Mouse (Mus musculus) kidney, postnatal 36 days (tissue): ENCODE measurements around the gene Ngf.

ENCODE experiments used
- DNase-seq, 2 experiments: peaks; one replicate each; pipeline ENCODE4 v3.0.0; 2021 to 2022; ENCODE audit warnings: mixed read lengths in 2 of 2

Gene Ngf

DNA sequence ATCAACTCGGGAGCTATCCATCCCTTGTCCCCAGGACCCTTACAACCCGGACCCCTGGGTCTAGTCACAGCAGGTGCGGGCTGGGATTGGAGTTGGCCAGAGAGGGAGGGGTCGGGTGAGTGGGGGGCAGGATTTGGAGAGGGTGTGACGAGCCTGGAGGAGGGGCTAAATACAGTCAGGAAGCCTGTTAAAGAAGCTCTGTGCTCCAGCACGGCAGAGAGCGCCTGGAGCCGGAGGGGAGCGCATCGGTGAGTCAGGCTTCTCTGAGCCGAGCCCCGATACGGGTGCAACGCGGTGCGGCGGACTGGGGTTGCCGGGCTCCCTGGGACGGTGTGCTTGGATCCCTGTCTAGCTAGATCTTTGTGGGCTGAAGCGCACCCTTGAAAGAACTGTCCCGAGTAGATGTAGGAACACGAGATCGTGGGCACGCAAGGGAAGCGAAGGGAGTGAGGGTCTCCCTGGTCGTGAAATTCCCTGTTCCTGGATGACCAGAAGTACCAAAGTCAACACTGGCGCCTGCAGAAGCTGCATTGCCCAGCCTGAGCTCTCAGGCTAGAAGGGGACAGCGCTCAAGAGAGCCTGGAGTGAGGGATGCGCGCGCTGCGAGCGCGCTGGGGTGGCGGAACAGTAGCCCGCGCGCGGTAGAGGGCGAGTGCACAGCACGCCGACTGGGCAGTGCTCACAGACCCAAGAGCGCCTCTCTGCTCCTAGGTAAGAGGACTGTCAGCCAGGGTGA lies at the start of gene Ngf:
Gene Ngf (plus strand): TSS at position 207 of the 736 bp plus-strand sequence.
- peak; percentile 28 to 43 for DNase-seq

DNA sequence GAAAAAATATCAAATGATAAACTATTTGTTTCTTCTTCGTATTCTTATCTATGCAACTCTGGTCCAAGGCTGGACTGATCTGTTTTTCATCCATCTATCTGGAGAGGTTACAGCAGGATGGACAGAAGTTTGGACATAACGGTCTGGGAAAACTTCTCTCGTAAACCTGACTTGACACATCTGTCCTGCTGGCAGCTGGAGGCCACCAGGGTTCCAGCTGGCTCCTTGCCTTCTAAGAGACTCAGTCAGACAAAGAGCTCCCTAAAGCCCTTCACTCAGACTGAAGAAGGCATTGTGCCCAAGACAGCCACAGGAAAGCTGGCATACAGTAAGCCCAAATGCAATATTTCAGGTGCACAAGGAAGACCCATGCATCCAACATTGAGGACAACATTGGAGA lies 24.2 kb upstream of the Ngf start:
- DNase-seq, result peak; percentile 50 to 62

DNA sequence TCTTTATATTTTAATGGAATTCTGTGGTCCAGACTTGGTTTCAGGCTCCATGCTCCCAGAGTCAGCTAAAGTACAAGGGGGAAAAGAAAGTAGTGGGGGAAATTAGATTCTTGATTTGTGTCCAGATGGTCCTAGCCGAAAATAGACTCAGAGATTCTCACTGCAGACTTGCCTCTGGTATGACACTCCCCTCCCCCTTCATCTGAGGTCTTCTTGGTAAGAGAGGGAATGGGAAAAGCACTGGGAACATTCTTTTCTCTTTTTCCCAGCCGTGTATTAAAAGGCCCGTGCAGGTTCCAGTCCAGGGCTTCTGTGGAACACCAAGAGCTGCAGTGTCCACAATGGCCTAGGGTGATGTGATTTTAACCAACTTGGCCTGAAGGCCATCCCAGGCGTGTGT lies 23.0 kb upstream of the Ngf start:
- DNase-seq, result peak in 1 of 2 experiments; percentile 23

DNA sequence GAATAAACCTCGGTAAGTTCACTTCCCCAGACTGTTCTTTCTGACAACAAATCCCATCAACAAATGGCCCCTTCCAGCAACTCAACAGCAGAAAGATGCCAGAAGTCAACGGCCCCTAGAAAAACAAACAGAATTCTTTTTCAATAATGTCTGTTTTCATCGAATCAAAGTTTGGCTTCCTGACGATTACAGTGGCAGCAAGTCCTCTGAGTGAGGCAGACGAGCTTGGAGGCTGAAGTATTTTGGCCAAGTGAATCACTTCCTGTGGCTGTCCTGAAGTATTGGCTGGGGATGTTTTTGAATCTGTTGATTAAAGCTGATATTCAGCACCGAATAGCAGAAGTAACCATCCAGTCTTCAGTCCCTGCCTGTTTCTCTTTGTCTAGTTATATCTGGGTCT lies 15.2 kb upstream of the Ngf start:
- no peak for DNase-seq

DNA sequence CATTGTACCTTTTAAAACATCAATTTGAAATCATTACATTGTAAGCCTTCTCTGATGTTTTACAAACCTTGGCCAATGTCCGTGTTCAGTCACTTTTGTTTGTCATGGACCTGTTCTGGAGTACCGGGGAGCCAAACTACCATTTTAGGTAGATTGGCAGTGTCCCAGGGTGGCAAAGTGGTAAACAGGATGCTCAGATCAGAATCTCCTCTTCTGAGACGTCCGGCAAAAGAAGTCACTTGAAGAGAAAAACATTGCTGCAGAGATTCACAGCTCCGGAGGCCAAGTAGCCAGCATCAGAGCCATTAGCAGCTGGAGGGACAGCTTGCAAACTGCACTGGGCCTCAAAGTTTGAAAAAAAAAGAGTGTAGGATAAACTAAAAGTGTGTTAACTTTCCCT lies 9.2 kb upstream of the Ngf start:
- peak; percentile 21 to 23 for DNase-seq

DNA sequence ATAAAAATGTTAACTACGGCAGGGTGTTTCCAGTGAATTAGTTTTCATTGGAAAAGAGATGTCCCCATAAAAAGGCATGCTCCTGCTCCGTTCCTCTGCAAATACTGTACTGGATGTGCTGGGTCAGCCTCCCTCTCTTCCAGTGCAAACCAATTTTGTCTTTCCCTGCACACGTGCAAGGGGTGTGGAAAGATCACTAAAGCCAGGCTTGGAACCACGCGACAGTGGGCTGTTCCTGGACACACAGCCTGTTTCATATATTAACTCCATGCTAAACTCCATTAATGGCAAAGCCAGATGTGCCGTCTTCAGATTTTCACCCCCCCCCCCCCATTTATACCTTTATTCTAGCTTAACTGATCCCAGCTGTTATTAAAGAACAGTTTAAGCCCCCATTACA lies 8.7 kb upstream of the Ngf start:
- no peak for DNase-seq

DNA sequence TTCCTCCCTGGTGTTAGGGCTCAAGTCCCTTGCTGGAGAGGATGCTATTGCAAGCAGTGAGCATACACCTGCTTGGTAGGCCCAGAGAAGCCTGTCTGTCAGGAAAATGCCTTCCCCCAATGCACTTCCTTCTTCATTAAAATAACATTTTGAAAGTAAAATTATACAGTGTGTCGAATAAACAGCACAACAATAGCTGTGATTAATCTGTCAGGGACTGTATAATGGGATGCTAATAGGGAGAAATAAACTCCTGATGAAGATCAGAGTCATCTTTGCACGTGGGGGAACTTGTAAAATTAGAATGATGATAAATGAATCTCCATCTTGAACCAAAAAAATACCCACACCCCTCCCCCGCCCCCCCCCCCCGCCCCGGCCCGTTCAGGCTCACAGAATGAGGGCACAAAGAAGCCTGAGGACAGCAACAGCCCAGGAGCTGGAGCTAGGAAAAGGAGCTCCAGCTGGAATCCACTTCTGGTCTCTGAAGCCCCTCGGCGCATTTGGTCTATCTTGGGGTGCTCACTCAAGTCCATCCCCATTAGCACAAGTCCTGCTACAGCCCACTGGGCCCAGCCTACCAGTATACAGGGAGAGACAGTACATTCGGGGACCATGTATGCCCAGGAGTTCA lies 6.9 kb upstream of the Ngf start:
- no peak for DNase-seq

DNA sequence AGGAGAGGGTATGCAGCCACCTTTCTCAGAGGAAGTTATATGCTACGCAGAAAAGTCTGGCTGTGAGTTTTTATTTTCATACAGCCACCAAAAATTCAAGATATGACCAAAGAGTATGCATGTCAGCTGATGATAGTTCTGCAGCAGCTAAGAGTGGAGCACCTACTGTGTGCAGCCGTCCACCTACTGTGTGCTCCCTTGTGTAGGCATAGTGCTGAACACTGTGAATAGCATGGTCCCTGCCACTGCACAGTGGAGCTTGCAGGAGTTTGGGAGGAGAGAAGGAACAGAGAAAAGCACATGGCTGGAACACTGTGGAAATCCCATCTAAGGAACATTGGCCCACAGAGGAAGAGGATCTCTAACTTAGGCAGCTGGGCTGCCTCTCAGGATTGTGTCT lies 6.4 kb upstream of the Ngf start:
- DNase-seq, result no peak

DNA sequence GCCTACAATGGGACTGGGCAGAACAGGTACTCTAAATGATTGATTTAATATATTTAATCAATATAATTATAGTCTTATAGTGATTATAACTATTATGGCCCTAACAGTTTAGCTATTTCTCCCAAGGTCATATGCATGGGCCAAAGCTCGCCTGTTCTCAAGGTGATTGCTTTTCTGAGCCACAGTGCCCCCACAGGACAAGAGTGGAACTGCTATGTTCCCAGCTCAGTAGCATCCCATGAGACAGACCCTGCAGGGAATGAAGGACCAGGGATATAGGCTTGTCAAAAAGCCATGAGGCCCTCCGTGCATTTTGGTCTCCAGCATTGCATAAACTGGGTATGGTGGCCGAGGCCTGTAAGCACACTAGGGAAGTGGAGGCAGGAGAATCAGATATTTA lies 3.1 kb upstream of the Ngf start:
- DNase-seq, result peak; percentile 63 to 86

DNA sequence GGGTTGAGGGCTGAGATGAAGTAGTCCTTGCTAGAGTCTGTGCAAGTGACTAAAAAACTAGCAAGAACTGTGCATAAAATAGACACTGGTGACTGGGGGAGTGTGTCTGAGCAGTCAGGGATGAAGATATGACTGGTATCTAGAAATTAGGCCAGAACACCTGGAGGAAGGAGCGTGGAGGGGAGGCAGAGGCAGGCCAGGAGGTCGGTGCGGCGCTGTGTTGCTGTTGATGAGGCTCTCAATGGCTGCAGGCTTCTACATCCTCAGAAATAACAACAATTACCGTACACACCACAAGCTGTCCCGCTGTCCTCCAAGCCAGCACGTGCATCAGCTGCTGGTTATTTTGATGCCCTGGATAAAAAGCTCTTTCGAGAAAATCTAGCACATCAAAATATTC lies 2.6 kb upstream of the Ngf start:
- DNase-seq, result no peak

DNA sequence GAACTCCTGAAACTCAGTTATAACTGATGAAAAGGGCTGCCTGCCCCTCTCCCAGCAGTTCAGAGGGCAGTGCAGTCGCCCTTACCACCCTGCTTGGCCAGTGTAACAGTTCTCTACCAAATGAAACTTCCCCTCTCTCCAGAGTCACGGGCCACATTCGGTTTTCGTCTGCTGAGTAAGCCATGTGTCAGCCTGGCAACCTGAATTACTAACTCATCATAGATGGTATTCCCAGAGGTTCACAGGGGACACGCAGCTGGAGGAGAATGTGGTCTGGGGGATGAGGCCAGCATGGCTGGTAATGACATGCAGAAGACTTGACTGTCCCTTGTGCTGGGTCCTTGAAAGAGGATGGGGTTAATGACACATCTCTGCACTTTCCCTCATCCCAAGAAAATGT lies 1.5 kb downstream of the Ngf start:
- DNase-seq, result no peak

DNA sequence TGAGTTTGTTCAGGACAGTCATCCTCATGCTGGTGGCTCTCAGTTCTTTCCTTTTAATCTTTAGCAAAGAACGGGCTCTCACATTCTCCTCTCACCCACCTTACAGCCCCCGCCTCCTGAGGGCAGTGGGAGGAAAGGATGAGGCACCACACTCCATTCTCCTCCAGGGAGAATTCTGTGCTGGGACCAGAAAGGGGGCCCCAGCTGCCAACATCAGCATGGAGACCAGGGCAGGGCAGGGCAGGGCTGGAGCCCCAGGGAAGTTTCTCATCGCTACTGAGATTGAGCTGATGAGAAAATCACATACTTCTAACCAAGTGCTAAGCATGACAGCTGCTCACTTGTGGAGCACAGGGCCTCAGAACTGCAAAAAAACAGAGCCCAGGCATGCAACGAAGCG lies 2.1 kb downstream of the Ngf start:
- no peak for DNase-seq

DNA sequence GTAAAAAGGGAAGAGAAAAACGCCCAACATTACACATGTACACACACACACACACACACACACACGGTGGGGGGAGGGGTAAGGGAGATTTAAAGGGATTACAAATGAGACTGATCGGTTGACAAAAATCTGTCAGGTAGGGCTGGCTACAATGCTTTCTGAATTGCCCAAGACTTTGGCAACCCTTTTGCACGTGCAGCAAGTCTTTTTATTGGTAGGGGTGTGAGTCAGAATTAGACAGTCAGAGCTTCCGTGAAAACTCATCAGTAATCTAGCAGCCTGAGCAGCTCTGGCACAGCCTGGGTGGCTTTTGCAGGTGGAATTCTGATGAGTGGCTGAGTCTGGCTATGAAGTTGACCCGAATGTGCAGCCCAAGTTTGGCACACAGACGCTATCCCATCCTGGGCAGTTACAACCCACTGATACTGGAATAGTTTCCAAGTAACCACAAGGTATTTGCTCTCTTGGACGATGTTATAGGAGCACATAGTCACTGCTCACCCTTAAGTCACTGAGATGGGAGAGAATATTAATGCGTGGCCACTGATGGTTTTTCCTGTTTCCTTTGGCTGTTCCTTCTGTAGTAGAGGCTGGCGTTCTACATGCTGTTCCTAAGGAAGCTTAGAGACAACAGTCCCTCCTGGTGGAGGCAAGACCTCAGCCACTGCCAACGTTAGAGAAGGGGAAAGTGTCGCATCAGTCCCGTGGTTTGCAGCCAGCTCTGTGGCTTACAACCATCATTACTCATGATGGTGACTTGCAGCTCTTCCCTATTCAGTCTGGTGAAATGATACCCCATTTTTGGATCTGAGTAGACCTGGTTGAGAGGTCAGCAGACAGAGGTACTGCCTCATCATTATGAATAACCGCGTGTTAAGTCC lies 4.8 kb downstream of the Ngf start:
- DNase-seq, result no peak

DNA sequence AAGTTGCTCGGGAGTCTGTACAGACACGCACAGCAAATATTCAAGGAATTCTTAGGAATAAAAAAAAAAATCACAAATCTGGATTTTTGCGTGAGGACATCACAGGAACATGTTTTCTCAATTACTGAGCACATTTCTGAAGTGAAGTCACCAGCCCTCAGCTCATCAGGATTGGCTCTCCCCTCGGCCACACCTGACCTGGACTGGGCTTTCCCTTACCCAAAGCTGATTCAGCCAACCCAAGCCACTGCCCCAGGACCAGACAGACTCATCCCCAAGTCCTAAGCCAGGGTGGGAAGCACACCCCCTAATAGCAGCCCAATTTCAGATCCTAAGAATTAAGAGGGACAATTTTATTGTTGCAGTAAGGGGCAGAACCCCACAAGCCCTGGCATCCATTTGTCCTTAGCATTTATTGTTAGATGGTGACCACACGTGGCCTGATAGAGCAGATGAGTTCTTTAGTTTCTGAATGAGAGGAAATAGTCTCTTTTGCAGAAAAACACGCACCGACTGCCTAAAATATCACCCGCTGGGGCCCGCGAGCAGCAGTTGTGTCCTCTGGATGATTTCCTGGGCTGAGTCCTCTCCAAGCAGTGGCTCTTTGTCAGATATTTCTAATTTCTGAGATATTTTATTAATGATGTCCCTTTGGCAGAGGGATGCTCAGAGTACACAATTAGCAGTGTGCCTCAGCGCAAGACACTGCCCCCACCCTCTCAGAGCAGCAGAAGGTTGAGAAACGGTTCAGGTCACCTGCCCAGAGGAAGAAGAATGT lies 8.4 kb downstream of the Ngf start:
- no peak for DNase-seq

DNA sequence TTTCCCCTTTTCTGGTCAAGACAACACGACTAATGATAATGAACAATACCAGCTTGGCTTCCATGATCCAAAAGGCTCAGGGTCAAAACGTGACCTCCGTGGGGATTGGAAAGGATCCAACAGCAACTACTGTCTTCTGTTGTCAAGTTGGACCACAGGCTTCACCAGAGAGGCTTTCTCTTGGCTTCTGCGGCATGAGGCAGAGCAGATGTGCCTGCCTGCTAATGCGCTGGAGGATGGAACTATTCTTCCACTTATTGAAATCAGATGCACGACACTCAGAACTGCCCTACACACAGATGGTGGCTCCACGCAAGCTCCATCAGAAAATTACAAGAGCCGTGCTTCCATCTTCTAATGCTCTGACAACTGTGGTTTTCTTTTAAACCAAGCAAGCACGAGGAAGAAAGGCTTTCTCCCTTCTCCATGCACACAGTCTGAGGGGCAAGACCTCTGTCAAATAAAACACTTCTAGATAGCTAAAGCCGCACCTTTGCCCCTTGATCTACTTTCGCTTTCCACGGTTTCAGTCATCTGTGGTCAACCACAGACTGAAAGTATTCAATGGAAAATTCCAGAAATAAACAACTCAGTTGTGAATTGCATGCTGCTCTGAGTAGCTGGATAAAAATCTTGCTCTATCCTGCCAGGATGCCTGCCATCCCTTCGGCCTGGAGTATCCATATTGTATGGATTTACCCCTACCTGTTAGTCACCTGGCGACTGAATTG lies 20.8 kb downstream of the Ngf start:
- DNase-seq, result peak; percentile 46 to 52

DNA sequence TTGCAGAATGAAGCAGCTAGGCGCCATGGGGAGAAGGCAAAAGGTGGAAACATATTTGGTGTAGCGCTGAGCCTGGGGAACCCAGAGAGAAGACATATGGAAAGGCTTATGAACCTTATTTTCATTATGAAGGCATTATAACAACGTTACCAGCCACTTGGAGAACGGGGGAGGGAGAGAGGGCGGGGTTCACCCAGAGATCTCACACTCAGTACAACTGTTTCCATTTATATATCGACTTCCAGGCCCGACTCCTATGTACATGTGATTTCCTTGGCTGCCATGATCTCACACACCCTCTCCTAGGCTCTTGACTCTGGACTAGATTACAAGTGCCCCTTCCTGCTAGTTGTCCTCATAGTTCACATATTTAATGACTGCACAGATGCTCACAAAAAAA lies 28.4 kb downstream of the Ngf start:
- no peak for DNase-seq

DNA sequence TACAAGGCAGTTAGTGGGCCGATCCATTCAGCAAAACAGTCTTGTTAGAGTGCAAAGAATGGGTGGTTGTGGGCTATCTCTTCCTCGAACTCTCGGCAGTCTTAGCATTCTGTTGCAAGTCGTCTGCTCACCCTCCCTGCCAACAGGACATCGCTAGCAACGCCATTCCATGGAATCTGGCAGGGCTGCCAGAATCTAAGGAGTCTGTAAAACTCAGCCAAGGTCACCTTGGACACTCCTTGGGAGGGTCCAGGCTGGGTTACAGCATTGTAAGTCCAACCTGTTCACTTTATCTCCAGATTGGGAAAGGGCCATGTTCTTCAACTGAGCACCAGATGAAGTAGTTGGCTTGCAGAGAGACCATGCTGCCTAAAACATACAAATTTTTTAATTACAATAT lies 29.2 kb downstream of the Ngf start:
- no peak for DNase-seq

DNA sequence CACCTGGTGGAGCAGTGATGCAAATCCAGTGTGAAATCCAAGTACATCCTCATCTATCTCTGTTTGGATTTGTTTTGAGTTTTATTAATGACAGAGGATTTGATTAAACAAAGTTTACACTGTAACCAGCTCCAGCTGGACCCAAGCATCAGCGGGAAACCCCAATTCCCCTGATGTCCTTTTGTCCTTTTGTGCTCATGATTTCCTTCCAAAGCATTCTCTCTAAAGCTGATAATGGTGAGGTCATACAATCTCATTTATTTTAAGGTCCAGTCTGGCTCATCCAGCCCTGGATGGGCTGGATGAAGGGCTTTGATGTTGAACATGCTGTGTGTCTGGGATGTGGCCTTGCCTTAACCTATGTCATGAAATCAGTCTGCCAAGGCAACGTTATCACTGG lies 30.3 kb downstream of the Ngf start:
- peak in 1 of 2 experiments; percentile 17 for DNase-seq

DNA sequence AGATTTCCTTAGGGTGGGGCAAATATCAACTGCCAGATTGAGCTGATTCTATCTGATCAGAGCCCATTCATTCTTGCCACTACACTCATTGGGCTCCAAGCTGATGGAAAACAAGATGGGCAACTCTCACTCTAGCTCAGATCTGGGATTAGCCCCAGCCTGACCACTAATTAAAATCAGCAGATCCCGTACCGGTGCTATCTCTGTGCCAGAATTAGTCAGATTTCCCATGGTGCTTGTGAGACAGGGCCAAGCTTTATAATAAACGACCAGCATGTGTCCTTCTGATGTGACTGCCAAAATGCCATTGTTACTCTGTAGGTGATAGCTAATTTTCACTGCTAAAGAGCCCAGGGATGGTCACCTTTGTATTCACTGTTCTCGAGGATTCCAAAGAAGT lies 31.5 kb downstream of the Ngf start:
- no peak for DNase-seq

DNA sequence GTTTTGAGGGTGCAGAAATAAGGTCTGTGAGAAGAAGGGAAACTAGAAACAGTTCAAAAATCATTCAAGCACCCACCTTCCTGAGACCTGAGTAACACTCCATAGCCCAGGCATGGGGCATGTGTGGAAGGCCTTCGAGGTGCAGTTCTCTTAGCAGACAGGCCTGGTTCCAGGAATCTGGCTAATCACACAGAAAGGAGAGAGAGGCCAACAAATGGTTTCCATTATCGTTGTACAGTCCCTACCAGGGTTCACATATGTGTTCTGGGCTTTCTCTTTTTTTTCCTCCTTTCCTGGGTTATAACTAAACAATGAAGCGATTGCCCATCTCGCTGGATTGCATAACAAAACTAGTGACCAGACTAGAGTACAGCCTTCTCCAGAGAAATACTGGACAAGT lies 35.4 kb downstream of the Ngf start:
- DNase-seq, result no peak

DNA sequence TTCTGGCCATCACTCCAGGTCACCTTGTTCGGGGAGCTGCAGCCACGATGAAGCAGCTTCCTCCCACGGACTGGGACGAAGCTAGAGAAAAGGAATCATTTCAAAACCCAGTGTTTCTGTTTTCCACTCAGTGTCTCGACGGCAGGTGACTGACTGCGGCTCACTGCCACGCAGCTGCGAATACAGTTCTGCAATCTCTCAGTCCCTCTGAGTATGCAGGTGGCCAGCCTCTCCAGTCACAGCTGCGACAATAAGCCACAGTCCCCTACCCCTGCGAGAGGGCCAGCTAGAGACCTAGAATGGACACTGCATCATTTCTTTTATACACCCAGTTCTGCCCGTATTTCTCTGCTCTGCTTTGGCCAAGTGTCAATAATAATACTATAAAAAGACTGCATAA lies 36.3 kb downstream of the Ngf start:
- DNase-seq, result no peak

DNA sequence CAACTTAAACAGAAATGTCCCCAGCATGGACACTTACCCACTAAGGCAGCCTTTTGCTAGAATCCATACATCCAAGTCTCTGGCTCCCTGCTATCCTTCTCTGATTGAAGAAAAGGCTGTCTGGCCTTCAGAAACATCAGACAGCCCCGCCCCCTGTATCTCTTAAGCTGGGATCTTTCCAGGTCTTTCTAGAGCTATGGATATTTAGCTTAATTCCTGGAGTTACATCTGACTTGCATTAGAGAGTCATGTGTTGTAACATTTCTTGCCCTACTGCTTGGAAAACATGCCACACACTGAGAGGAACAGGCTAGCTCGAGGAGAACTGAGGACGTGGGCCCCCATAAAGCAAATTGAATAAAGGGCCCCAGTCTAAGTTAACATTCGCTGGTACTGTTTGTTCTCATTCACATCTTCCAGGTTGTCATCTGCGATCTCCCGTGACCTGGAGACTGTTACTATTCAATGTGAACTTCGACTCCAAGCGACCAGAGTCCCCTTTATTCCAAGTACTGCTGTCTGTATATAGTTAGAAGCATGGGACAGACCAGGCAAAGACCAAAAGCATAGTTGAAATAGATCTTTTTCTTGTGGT lies 38.0 kb downstream of the Ngf start:
- DNase-seq, result no peak
